Mouse (Mus musculus): ENCODE measurements around the gene Olfr520. TPM values are rescaled to one million over a fixed set of nuclear protein-coding genes. Genes with fewer than 3 reads are reported as not detected.

Gene Olfr520
- polyA plus RNA-seq, 1 experiment from 2014 or later, result not detected

GRCm38 (mm10) chr7:99698576-99698975 lies 31.5 kb upstream of the Olfr520 start:
- Histone ChIP-seq H3K36me3 (ENCODE audit: control insufficient read depth, insufficient read depth, low read length) (no peaks in the 10 kb centered on the region), H3K4me3 (ENCODE audit: low read depth, low read length) (no peak overlapping the region), H3K4me1 (replicated peaks; ENCODE audit: control insufficient read depth, insufficient read depth, low read length) (0 out of 2 replicates have a peak, but pooled peaks cover 11% of the 10 kb centered on the region), H3K9ac (ENCODE audit: low read length) (no peak overlapping the region), H3K9me3 (ENCODE audit: control insufficient read depth, low read length) (no peaks in the 10 kb centered on the region), H3K4me2 (ENCODE audit: low read length) (no peak overlapping the region), H3K27ac (ENCODE audit: low read depth) (no peak overlapping the region), H3K27me3 (replicated peaks; ENCODE audit: control insufficient read depth, insufficient read depth, low read length) (no peaks in the 10 kb centered on the region)
- ATAC-seq (replicated peaks; ENCODE audit: low FRiP score, low TSS enrichment, low read depth) (no peak), DNase-seq (ENCODE audit: low spot score) (no peak)
- WGBS, result 89% methylated on average over 3 of the region's 3 CpGs

- H3K9ac ChIP-seq (ENCODE audit: low read length), result no peak overlapping the region
- no peaks in the 10 kb centered on the region for H3K9me3 ChIP-seq (ENCODE audit: control insufficient read depth, low read length)
- H3K4me3 ChIP-seq (ENCODE audit: low read depth, low read length), result no peak overlapping the region
- H3K4me2 ChIP-seq (ENCODE audit: low read length), result no peak overlapping the region
- H3K27me3 ChIP-seq (replicated peaks; ENCODE audit: control insufficient read depth, insufficient read depth, low read length), result no peaks in the 10 kb centered on the region
- no peaks in the 10 kb centered on the region for H3K36me3 ChIP-seq (ENCODE audit: control insufficient read depth, insufficient read depth, low read length)
- DNase-seq (ENCODE audit: low spot score) (no peak), ATAC-seq (replicated peaks; ENCODE audit: low FRiP score, low TSS enrichment, low read depth) (no peak)
- 50% methylated on average over 3 of the region's 3 CpGs for WGBS
- no peak overlapping the region for H3K27ac ChIP-seq (ENCODE audit: low read depth)
- H3K4me1 ChIP-seq (replicated peaks; ENCODE audit: control insufficient read depth, insufficient read depth, low read length), result 0 out of 2 replicates have a peak, but pooled peaks cover 11% of the 10 kb centered on the region
Measured at GRCm38 (mm10) chr7:99699106-99699505, 31.0 kb upstream of the Olfr520 start.

GRCm38 (mm10) chr7:99699709-99700151 lies 30.3 kb upstream of the Olfr520 start:
- Histone ChIP-seq H3K9me3 (ENCODE audit: control insufficient read depth, low read length) (no peaks in the 10 kb centered on the region), H3K27me3 (replicated peaks; ENCODE audit: control insufficient read depth, insufficient read depth, low read length) (no peaks in the 10 kb centered on the region), H3K4me2 (ENCODE audit: low read length) (no peak overlapping the region), H3K27ac (ENCODE audit: low read depth) (peak overlapping the region; percentile 24; the same call in 1 of the 2 replicates), H3K4me3 (ENCODE audit: low read depth, low read length) (no peak overlapping the region), H3K36me3 (ENCODE audit: control insufficient read depth, insufficient read depth, low read length) (no peaks in the 10 kb centered on the region), H3K9ac (ENCODE audit: low read length) (no peak overlapping the region), H3K4me1 (replicated peaks; ENCODE audit: control insufficient read depth, insufficient read depth, low read length) (0 out of 2 replicates have a peak, but pooled peaks cover 11% of the 10 kb centered on the region)
- no peak for DNase-seq (ENCODE audit: low spot score)
- 39% methylated on average over 3 of the region's 3 CpGs for WGBS
- no peak for ATAC-seq (replicated peaks; ENCODE audit: low FRiP score, low TSS enrichment, low read depth)

- H3K4me2 ChIP-seq (ENCODE audit: low read length), result no peak overlapping the region
- H3K9me3 ChIP-seq (ENCODE audit: control insufficient read depth, low read length), result no peaks in the 10 kb centered on the region
- ATAC-seq (replicated peaks; ENCODE audit: low FRiP score, low TSS enrichment, low read depth) (no peak), DNase-seq (ENCODE audit: low spot score) (no peak)
- 0 out of 2 replicates have a peak, but pooled peaks cover 11% of the 10 kb centered on the region for H3K4me1 ChIP-seq (replicated peaks; ENCODE audit: control insufficient read depth, insufficient read depth, low read length)
- H3K4me3 ChIP-seq (ENCODE audit: low read depth, low read length), result no peak overlapping the region
- no peaks in the 10 kb centered on the region for H3K36me3 ChIP-seq (ENCODE audit: control insufficient read depth, insufficient read depth, low read length)
- no peaks in the 10 kb centered on the region for H3K27me3 ChIP-seq (replicated peaks; ENCODE audit: control insufficient read depth, insufficient read depth, low read length)
- WGBS, result 69% methylated on average over 4 of the region's 4 CpGs
- H3K9ac ChIP-seq (ENCODE audit: low read length), result no peak overlapping the region
- no peak overlapping the region for H3K27ac ChIP-seq (ENCODE audit: low read depth)
Measured at GRCm38 (mm10) chr7:99700641-99701040, 29.4 kb upstream of the Olfr520 start.

GRCm38 (mm10) chr7:99702201-99702600 lies 27.9 kb upstream of the Olfr520 start:
- no peak overlapping the region for H3K27ac ChIP-seq (ENCODE audit: low read depth)
- H3K9ac ChIP-seq (ENCODE audit: low read length), result no peak overlapping the region
- no peaks in the 10 kb centered on the region for H3K36me3 ChIP-seq (ENCODE audit: control insufficient read depth, insufficient read depth, low read length)
- H3K4me3 ChIP-seq (ENCODE audit: low read depth, low read length), result no peak overlapping the region
- no peak overlapping the region for H3K4me2 ChIP-seq (ENCODE audit: low read length)
- H3K27me3 ChIP-seq (replicated peaks; ENCODE audit: control insufficient read depth, insufficient read depth, low read length), result no peaks in the 10 kb centered on the region
- DNase-seq (ENCODE audit: low spot score) (no peak), ATAC-seq (replicated peaks; ENCODE audit: low FRiP score, low TSS enrichment, low read depth) (no peak)
- 29% methylated on average over 6 of the region's 6 CpGs for WGBS
- H3K9me3 ChIP-seq (ENCODE audit: control insufficient read depth, low read length), result no peaks in the 10 kb centered on the region
- peaks cover 21% of the 10 kb centered on the region for H3K4me1 ChIP-seq (replicated peaks; ENCODE audit: control insufficient read depth, insufficient read depth, low read length)

GRCm38 (mm10) chr7:99704736-99705519 lies 25.1 kb upstream of the Olfr520 start:
- Histone ChIP-seq H3K4me2 (ENCODE audit: low read length) (0 out of 2 replicates have a peak overlapping the region, but pooled peaks have one; percentile 5), H3K27ac (ENCODE audit: low read depth) (no peak overlapping the region), H3K4me1 (replicated peaks; ENCODE audit: control insufficient read depth, insufficient read depth, low read length) (peaks cover 15% of the 10 kb centered on the region), H3K36me3 (ENCODE audit: control insufficient read depth, insufficient read depth, low read length) (no peaks in the 10 kb centered on the region), H3K9ac (ENCODE audit: low read length) (no peak overlapping the region), H3K4me3 (ENCODE audit: low read depth, low read length) (no peak overlapping the region), H3K9me3 (ENCODE audit: control insufficient read depth, low read length) (no peaks in the 10 kb centered on the region), H3K27me3 (replicated peaks; ENCODE audit: control insufficient read depth, insufficient read depth, low read length) (no peaks in the 10 kb centered on the region)
- 79% methylated on average over 3 of the region's 3 CpGs for WGBS
- no peak for ATAC-seq (replicated peaks; ENCODE audit: low FRiP score, low TSS enrichment, low read depth)
- no peak for DNase-seq (ENCODE audit: low spot score)

GRCm38 (mm10) chr7:99706341-99707037 lies 23.6 kb upstream of the Olfr520 start:
- no peak overlapping the region for H3K4me2 ChIP-seq (ENCODE audit: low read length)
- DNase-seq (ENCODE audit: low spot score), result no peak
- no peaks in the 10 kb centered on the region for H3K9me3 ChIP-seq (ENCODE audit: control insufficient read depth, low read length)
- WGBS, result 59% methylated on average over 4 of the region's 4 CpGs
- no peak overlapping the region for H3K4me3 ChIP-seq (ENCODE audit: low read depth, low read length)
- peak; percentile 49; the same call in 1 of the 2 replicates for ATAC-seq (replicated peaks; ENCODE audit: low FRiP score, low TSS enrichment, low read depth)
- H3K36me3 ChIP-seq (ENCODE audit: control insufficient read depth, insufficient read depth, low read length), result no peaks in the 10 kb centered on the region
- H3K9ac ChIP-seq (ENCODE audit: low read length), result no peak overlapping the region
- no peaks in the 10 kb centered on the region for H3K27me3 ChIP-seq (replicated peaks; ENCODE audit: control insufficient read depth, insufficient read depth, low read length)
- 0 out of 2 replicates have a peak overlapping the region, but pooled peaks have one; percentile 19 for H3K27ac ChIP-seq (ENCODE audit: low read depth)
- peaks cover 14% of the 10 kb centered on the region for H3K4me1 ChIP-seq (replicated peaks; ENCODE audit: control insufficient read depth, insufficient read depth, low read length)

- Histone ChIP-seq H3K36me3 (ENCODE audit: control insufficient read depth, insufficient read depth, low read length) (no peaks in the 10 kb centered on the region), H3K27me3 (replicated peaks; ENCODE audit: control insufficient read depth, insufficient read depth, low read length) (no peaks in the 10 kb centered on the region), H3K9ac (ENCODE audit: low read length) (no peak overlapping the region), H3K4me3 (ENCODE audit: low read depth, low read length) (no peak overlapping the region), H3K27ac (ENCODE audit: low read depth) (0 out of 2 replicates have a peak overlapping the region, but pooled peaks have one; percentile 19), H3K4me2 (ENCODE audit: low read length) (no peak overlapping the region), H3K9me3 (ENCODE audit: control insufficient read depth, low read length) (no peaks in the 10 kb centered on the region), H3K4me1 (replicated peaks; ENCODE audit: control insufficient read depth, insufficient read depth, low read length) (peaks cover 14% of the 10 kb centered on the region)
- 40% methylated on average over 4 of the region's 4 CpGs for WGBS
- ATAC-seq (replicated peaks; ENCODE audit: low FRiP score, low TSS enrichment, low read depth), result no peak
- DNase-seq (ENCODE audit: low spot score), result no peak
Measured at GRCm38 (mm10) chr7:99707038-99707595, 23.0 kb upstream of the Olfr520 start.
